Mouse (Mus musculus) C2C12 (cell line): ENCODE results near the gene Rad51ap2. TPM values are rescaled to one million over a fixed set of nuclear protein-coding genes. Genes with fewer than 3 reads are reported as not detected.

Experiments used
- H3K27me3 ChIP-seq: one replicate; pipeline ENCODE4 v1.6.1; 2011; ENCODE audit not compliant: control insufficient read depth, insufficient read depth, insufficient read length
- H3K36me3 ChIP-seq: one replicate; pipeline ENCODE4 v1.6.1; 2011; ENCODE audit not compliant: control insufficient read depth, insufficient read depth
- H3K4me3 ChIP-seq: one replicate; pipeline ENCODE4 v1.5.1; 2011; ENCODE audit warnings: mild to moderate bottlenecking, control low read depth; ENCODE audit not compliant: poor library complexity, insufficient read depth, severe bottlenecking
- H3K79me2 ChIP-seq: one replicate; pipeline ENCODE4 v1.6.1; 2011; ENCODE audit not compliant: control insufficient read depth, insufficient read depth
- H3K79me3 ChIP-seq: one replicate; pipeline ENCODE4 v1.6.1; 2011; ENCODE audit warnings: low read depth, control low read depth
- H3ac ChIP-seq: one replicate; pipeline ENCODE3; 2011; ENCODE audit warnings: low read depth; ENCODE audit not compliant: control insufficient read depth, insufficient read length
- CEBPB ChIP-seq: IDR thresholded peaks from one replicate; pipeline ENCODE4 v1.6.1; 2011; ENCODE audit warnings: low read depth, mild to moderate bottlenecking, control low read depth, moderate library complexity
- CTCF ChIP-seq: IDR thresholded peaks from one replicate; pipeline ENCODE4 v1.5.1; 2011; ENCODE audit not compliant: control insufficient read depth, insufficient read depth, insufficient read length
- FOSL1 ChIP-seq: IDR thresholded peaks from one replicate; pipeline ENCODE4 v1.8.0; 2011; ENCODE audit warnings: mild to moderate bottlenecking, low read length; ENCODE audit not compliant: poor library complexity, insufficient read depth, severe bottlenecking
- MAX ChIP-seq: IDR thresholded peaks from one replicate; pipeline ENCODE4 v1.6.1; 2011; ENCODE audit warnings: mild to moderate bottlenecking, control low read depth
- MYOD1 ChIP-seq: IDR thresholded peaks from one replicate; pipeline ENCODE4 v1.6.1; 2011; ENCODE audit warnings: low read depth; ENCODE audit not compliant: control insufficient read depth, insufficient read length
- MYOG ChIP-seq: IDR thresholded peaks from one replicate; pipeline ENCODE4 v1.6.1; 2011; ENCODE audit not compliant: control insufficient read depth, insufficient read length; ENCODE audit errors: extremely low read depth
- USF1 ChIP-seq: IDR thresholded peaks from one replicate; pipeline ENCODE4 v1.6.1; 2011; ENCODE audit warnings: low read depth, mild to moderate bottlenecking, control low read depth, moderate library complexity
- polyA plus RNA-seq: library from polyadenylated mRNA; unstranded; fragments of >200 nt; fragmentation: generic; extraction: Trizol; gene quantifications from one replicate; pipeline ENCODE4 v1.2.1, GENCODE M21; 2012; ENCODE audit warnings: missing spikeins

The Rad51ap2 gene
- polyA plus RNA-seq, 1 experiment: 0.01 TPM

DNA sequence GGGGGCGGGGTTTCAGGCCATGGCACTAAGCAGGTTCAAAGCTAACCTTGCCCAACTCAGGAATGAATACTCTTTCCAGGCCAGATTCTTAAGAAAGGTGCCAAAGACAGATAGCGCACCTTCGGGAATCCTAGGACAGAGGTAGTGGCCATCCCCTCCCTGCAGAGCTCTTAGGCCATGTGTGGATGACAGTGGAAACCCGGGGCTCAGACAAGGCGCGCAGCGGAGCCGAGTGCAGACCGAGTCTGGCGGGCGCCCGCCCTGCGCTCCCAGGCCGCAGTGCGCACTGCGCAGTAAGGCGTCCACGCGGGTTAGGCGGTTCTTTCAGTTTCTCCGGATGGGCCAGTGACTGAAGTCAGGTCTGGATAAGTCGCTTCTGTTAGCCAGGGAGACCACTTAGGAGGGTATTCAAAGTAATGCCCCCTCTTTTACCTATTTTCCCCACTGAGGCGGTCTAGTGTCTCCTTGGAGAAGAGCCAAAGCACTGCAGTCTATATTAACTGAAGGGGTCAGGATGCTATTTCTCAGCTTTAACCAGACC, 17.9 kb upstream of the Rad51ap2 start:
- TF ChIP-seq MAX (no peak), CTCF (no peak), CEBPB (no peak), MYOG (no peak), MYOD1 (no peak), FOSL1 (no peak), USF1 (no peak)

DNA sequence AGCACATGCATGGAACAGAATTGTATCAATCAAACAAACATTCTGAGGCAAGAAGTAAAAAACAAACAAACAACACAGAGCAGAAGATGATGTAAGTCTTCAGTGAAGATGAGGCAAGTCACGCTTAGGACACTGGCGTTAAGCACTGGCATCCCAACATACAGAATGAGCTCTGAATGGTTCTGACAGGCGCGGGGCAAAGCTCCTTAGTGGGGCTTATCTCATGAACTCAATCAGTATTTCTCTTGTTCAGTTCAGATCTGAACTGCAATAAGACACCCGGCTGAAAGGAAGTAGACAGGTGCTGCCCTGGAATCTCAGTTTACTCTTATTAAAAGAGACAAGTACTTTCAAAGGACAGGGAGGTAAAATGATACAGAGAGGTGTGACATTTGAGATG, 1.7 kb upstream of the Rad51ap2 start:
- Histone ChIP-seq H3K79me3 (no peaks in the 10 kb centered on the region), H3K4me3 (no peak overlapping the region), H3ac (no peak overlapping the region), H3K27me3 (no peaks in the 10 kb centered on the region), H3K79me2 (no peaks in the 10 kb centered on the region), H3K36me3 (no peaks in the 10 kb centered on the region)
- TF ChIP-seq FOSL1 (no peak), USF1 (no peak), MYOG (no peak), MYOD1 (no peak), CEBPB (no peak), MAX (no peak), CTCF (no peak)

More for the DNA sequence above, 17.9 kb upstream of the Rad51ap2 start:
- H3K79me2 ChIP-seq: no peaks in the 10 kb centered on the region
- no peak overlapping the region for H3K4me3 ChIP-seq
- no peaks in the 10 kb centered on the region for H3K79me3 ChIP-seq
- H3ac ChIP-seq: no peak overlapping the region
- H3K36me3 ChIP-seq: no peaks in the 10 kb centered on the region
- H3K27me3 ChIP-seq: peaks cover 7% of the 10 kb centered on the region

DNA sequence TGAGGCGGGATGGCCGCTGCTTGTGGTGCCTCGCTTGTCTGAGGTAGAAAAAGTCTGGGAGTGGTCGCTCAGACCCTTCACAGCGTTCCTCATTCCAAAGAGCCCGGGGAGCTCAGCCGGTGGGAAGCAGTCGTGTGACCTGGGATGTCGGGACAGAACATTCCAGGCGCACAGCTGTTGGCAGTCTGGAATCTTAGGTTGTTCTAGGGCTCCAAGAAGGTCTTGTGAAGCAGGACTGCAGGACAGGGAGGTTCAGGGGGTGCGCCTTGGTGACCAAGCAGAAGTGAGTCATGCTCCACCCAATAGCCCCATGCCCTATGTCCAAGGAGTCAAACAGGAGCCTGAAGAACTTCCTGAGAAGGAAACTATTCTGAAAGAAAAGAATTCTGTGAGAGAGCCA, 334 bp downstream of the Rad51ap2 start:
- Histone ChIP-seq H3K4me3 (no peak overlapping the region), H3ac (no peak overlapping the region), H3K79me2 (no peaks in the 10 kb centered on the region), H3K36me3 (no peaks in the 10 kb centered on the region), H3K79me3 (no peaks in the 10 kb centered on the region), H3K27me3 (no peaks in the 10 kb centered on the region)
- TF ChIP-seq MAX (no peak), USF1 (no peak), CTCF (no peak), MYOG (no peak), CEBPB (no peak), FOSL1 (no peak), MYOD1 (no peak)

DNA sequence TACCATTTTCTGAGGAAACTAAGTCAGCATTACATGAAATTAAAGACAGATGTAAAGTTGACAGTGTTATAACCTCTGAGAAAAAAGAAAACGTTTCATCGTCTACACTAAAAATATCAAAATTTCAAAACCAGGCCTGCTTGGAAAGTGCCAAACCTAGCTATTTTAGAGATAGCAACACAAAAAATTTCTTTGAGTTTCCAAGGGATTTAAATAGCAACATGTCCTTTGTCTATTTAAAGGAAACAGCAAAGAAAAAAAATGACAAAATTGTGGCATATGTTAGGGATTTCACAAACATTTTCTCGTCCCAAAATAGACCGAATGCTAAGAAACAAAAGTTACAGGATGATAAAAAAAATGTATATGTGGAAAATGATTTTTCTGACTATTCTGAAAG, 753 bp downstream of the Rad51ap2 start:
- no peak overlapping the region for H3K4me3 ChIP-seq
- no peaks in the 10 kb centered on the region for H3K79me2 ChIP-seq
- TF ChIP-seq MYOD1 (no peak), CEBPB (no peak), FOSL1 (no peak), USF1 (no peak), MAX (no peak), CTCF (no peak), MYOG (no peak)
- no peaks in the 10 kb centered on the region for H3K79me3 ChIP-seq
- no peaks in the 10 kb centered on the region for H3K36me3 ChIP-seq
- no peaks in the 10 kb centered on the region for H3K27me3 ChIP-seq
- no peak overlapping the region for H3ac ChIP-seq

Other genes with a start within 250 kb of the Rad51ap2 start
- gene Msgn1, start 247.1 kb upstream of the Rad51ap2 start, polyA plus RNA-seq: not detected
- 6.2 TPM for gene Gen1, start 190.3 kb upstream of the Rad51ap2 start, polyA plus RNA-seq
- 15.2 TPM for gene Smc6, start 190.2 kb upstream of the Rad51ap2 start, polyA plus RNA-seq
- gene Vsnl1, start 19.5 kb upstream of the Rad51ap2 start, polyA plus RNA-seq: not detected